Mouse (Mus musculus) right cerebral cortex, postnatal 10 days (tissue): ENCODE results near the gene Unc119b.
"Not testable (repeated sequence)": the region's sequence is repeated elsewhere in the genome, so short reads cannot be mapped to it uniquely, and the experiment has no call there.

Source experiments
- DNase-seq, 2 experiments: peaks; one replicate each; pipeline ENCODE4 v3.0.0; 2021; ENCODE audit warnings: low spot score in 2 of 2

Unc119b gene

DNA sequence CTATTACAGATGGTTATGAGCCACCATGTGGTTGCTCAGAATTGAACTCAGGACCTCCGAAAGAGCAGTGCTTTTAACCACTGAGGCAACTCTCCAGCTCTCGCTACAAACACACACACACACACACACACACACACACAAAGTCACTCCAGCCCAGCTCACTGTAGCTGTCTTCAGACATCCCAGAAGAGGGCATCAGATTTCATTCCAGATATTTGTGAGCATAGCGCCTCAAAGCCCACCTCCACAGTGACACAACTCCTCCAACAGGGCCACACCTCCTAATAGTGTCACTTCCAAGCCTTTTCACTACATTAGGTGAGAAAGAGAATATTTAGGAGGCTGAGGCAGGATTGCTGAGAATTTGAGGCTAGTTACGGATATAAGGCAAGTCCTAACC lies 4.3 kb upstream of the Unc119b start:
- DNase-seq, result peak in 1 of 2 experiments; percentile 18

DNA sequence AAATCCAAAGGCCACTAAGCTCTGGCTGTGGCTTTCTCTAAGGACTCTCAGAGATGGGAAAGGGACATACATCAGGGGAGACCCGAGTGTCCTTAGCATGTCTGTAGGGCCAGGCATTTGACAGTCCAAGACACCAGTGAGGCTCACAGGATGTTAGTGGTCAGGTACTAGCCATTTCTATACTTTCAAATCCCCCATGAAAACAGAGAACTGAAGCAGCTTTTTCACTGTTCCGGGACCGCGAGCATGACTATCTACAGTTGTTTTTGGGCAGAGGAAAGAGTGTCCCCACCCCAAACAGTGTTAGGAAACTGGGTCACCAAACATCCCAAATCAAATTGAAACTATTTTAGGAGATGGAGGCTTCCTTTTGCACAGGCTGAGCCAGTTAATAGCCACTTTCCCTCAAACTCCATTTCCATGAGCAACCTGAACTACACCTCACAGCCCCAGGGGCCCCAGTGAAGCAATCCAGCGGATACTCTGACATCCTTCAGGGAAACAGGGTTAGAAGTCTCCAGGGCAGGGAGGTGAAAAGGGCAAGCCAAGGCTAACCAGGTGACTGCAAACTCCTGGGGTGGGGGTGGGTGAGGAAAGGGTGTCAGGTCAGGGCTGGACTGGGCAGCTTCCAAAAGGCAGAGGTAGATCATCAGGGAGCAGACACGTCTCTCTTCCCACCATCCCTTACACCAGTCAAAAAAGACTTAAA lies 1.3 kb downstream of the Unc119b start:
- DNase-seq, result no peak

DNA sequence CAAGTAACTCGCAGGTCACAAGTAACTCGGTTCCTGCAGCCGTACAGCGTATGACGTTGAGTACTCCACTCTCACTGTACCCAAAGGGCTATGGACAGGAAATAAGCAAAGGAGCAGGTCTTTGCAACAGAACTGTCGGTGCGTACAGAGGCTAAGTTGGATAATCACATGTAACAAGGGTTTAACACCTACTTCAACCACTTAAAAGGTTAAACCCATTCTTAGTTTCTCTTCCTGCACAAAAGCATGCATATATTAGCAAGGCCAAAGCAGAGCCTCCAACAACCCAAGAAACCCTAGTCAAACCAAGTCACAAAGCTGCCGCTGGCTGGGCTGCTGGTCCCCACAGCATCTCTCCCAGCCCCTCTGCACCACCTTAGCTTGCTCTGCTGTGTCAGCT lies 2.3 kb downstream of the Unc119b start:
- DNase-seq, result no peak

DNA sequence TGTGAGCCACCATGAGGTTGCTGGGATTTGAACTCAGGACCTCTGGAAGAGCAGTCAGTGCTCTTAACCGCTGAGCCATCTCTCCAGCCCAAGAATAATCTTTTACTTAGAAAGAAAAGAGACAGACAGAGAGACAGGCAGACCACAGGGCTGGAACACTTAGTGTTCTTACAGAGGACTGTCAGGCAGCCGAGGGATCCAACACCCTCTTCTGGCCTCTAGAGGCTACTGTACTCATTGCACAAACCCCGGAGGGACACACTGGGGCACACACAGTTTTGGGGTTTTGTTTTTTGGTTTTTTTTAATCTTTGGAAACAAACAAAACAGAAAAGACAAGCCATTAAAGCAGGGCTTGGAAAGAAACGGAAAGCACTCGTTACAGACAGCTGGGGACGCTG lies 5.4 kb downstream of the Unc119b start:
- DNase-seq, result no peak

DNA sequence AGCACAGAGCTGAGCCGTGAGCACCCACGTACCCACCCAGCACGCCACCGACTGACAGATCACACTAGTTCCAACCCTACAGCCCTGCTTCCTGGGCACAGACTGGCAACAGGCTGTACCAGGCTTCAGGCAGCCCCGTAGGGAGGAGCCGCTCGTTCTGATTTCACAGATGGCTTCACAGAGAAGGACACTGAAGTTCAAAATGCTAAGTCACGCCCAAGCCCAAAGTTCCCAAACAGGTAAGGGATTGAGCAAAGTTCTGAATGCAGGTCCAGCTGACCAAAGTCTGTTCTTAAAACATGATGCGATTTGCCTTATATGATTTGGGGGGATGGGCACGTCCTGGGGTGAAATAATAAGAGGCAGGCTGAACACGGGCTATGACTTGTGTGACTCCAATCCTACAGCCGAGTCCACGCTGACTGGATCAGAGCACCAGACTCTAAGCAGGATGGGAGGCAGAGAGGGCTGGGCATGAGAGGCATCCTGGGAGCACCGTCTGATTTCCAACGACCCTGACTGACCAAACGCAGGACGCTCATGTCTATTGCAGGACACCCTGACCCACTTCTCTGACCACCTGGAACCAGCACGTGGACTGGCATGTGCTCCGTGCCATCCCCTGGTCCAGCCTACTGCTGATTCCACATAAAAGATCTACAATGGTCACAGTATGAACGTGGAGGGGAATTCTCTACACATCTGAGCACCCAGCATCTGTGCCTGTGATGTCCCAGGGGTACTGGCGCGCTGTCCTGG lies 7.2 kb downstream of the Unc119b start:
- no peak for DNase-seq

DNA sequence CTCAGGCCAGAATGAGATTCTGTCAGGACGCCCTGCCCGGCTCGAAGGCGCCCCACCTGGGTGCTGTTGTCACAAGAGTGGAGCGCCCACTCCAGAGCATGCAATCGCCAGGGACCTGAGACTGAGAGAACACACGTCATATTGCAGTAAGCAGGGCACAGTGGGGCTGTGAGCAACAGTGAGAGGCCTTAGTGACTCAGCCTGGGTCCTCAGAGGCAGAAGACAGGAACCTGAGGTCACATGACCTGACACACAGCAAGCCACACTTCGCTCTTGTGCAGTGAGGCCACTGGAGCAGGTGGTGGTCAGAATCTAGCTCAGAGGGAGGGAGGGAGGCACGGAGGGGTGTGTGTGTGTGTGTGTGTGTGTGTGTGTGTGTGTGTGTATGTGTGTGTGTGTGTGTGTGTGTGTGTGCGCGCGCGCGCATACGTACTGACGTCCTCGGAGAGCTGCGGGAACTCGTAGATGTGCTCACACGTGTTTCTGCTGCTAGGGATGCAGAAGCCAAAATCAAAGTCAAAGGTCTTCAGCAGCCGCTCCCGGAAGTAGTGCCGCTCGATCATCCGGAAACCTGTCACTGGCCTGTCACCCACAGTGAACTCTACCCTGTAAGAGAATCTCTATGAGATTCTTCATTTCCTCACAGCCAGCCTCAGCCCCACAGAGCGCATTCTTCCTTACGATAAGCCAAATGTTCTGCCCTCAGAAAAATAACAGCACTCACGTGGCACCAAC lies 8.0 kb downstream of the Unc119b start:
- DNase-seq, result no peak

DNA sequence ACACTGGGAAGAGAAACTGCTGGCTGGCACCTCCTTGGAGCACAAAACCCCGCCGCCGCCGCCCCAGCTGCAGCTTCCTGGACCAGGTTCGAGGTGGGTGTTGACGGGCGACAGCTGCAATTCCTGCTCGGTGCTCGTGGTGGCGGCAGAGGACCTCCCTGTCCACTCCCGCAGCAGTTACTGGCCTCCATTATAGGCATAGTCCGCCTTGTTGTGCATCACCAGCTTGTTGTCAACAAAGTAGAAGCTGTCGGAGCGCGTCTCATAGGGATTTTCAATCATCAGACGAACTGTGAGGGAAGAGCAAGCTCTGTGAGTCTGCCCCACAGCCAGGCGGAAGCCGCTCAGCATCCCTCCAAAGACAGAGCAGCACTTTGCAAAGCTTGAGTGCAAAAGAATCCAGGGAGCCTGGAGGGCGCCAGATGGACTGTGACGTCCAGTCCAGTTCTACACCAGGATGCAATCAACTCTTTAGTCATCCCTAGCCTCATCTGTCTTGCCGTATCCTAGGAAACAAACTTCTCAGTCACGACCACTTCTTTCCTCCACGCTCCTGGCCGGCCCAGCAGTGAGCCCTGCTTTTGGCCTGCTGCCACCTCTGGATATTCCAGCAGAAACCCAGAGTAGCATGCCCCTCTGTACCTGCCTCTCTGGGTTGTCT lies 9.4 kb downstream of the Unc119b start:
- peak; percentile 87 to 89 for DNase-seq

DNA sequence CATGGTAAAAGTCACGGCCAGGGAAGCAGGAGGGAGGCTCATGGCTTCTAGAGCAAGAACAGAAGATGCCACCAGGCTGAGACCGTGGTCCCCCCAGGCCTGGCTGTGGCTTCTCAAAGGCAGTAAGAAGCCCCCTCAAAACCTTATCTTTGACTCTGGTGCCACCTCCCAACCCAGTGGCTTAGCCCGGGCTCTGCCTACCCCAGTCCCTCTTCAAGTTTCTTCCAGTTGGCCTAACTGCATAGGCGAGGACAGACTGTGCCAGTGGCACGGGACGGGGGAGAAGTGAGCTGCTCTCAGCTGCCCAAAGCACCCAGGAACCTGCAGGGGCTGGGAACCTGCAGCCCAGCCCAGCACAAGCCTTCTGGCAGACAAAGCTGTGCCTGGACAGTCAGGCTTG lies 10.1 kb downstream of the Unc119b start:
- DNase-seq, result no peak

DNA sequence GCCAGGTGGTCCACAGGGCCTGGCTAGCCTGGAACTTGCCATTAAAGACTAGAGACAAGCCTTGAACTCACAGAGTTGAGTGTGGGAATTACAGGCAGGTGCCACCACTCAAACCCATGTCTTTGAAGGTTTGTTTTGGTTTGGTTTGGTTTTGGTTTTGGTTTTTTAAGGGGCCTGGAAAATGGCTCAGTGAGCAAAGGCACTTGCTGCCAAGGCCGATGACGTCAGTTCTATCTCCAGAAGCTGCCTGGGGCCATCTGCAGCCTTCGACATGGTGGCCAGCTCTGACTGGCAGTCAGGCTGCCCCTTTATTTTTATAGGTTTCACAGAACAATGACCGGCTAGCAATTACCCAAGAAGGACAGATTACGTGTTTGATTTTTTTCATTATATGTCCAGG lies 13.8 kb downstream of the Unc119b start:
- DNase-seq, result peak in 1 of 2 experiments; percentile 36

DNA sequence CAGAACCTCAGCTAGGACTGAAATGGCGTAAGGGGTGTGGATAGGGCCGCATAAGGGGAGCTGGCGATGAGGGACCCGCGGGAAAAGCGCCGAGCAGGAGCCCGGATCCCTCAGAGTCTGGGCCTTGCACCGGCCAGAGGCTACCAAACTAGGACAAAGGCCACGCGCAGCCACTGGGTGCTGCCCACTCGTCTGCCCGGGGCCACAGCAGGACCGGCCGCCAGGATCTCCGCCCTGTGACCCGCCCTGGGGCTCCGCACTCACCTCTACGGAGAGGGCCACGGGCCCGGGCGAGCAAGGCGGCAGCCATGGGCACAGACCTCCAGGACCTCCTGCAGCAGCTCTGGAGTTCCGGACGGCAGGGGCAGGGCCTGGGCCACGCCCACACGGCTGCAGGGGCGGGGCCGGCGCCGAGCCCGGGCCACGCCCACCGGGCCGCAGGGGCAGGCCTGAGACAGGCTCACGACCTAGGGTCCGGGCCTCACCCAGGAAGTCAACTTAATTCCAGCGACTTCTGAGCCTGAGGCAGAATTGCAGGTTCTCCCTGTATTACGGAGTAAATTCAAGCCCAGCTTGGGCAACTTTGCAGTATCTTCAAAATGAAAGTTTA lies 15.7 kb downstream of the Unc119b start, which contains the start of gene Acads:
Gene Acads (minus strand): TSS at position 386 of the 610 bp plus-strand sequence.
- peak; percentile 67 to 68 for DNase-seq

DNA sequence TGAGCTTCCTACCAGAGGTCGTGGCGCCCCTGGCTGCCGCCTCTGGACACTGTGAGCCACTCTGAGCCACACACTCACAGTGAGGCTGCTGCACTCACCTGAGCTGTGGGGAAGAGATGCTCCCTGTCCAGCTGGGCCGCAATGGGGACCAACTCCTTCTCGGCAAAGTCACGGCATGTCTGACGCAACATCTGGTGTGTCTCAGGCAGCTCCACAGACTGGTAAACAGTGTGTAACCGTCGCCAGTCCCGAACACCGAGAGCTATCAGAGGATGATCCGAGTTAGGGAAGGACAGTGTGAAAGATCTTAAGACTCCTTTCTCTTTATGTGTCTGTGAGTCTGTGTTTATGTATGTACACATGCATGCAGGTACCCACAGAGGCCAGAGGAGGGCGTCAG lies 17.3 kb downstream of the Unc119b start:
- DNase-seq, result no peak

DNA sequence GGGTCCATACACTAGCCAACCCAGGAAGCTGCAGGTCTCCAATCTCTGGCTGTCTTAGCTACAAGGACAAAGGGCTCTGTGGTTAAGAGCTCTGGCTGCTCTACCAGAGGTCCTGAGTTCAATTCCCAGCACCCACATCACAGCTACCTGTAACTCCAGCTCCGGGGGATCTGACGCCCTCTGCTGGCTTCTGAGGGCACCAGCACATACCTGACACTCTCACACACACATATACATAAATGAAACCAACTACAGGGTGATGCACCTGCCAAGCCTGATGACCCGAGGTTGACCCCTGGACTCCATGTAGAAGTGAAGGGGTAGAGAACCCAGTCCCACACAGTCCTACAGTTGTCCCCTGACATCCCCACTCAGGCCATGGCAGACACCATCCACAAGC lies 18.3 kb downstream of the Unc119b start:
- no peak for DNase-seq

DNA sequence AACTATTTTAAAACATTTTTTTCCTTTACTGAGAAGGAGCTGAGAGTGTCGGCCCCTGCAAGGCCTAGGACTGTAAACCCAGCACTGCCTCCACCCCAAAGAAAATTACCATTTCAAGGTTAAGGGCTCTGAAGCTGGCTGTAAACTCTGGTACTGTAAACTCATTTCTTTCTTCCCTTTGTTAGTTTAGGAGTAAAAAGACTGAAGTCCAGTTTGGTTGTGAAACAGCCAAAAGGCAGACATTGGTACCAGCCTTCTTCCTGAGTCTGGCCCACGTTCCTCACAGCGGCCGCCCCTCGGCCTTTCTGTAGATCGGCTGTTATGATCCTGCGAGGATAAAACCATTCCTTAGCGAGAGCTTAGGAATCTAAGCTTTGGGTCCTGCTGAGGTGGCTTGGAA lies 20.3 kb downstream of the Unc119b start:
- no peak for DNase-seq

DNA sequence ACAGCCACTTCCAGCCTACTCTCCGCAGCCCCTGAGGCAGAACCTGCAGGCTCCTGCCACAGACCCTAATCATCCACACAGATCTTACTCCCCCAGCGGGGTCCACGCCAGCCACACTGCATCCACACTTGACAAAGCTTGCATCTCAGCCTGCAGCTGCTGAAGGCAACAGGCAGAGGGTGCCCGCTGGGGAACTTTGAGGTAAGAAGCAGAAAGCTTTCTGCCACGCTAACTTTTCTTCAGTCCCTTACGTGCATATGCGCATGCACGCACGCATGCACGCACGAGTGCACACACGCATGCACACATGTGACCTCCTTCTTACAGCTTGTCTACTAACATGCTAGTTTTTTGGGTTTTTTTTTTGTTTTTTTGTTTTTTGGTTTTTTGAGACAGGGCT lies 21.5 kb downstream of the Unc119b start:
- DNase-seq, result no peak

DNA sequence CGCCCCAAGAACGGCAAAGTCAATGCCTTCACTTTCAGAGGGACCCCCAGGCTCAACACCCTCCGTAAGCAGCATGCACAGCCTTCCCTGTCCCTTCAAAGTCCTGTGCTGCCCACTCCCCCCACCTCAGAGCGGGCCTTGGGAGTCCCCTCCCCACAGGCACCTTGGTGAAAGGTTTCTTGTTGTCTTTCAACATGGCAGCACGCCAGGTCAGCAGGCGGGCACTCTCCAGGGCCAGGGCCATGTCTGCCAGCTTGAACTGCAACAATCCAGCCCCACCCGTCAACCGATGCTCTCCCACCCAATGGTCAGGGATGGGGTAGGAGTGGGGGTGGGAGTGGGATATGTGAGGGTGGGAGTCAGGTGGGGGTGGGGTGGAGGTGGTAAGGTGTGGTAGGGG lies 23.6 kb downstream of the Unc119b start:
- DNase-seq, result no peak

DNA sequence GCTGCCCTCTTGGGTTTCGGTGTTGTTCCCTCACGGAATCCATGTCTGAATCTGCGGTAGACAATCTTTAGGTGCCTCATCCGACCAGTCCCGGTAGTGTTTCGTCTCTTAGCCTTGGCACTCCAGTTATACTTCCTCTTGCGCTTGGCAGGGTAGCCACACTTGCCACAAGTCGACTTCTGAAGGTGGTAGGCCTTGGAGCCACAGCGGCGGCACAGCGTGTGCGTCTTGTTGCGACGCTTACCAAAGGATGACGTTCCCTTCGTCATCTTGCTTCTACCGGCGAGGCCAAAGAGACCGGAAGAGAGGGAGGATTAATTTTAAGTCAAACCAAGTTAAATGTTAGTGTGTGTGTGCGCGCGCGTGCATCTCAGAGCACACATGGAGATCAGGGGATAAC lies 31.5 kb downstream of the Unc119b start:
- not testable (repeated sequence) for DNase-seq

DNA sequence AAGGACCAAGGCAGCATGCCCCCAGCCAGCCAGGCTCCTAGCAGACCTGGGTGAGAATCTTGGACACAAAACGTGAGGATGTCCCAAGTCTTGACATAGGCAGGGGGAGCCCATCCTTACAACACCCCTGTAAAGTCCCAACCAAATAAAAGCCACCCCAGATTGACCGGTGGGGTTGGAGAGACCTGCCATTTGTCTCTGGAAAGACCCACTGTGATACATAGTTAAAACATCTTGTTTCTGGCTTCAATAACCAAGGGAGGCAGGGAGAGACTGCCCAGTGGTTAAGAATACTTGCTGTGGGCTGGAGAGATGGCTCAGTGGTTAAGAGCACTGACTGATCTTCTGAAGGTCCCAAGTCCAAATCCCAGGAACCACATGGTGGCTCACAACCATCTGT lies 32.5 kb downstream of the Unc119b start:
- DNase-seq, result no peak

DNA sequence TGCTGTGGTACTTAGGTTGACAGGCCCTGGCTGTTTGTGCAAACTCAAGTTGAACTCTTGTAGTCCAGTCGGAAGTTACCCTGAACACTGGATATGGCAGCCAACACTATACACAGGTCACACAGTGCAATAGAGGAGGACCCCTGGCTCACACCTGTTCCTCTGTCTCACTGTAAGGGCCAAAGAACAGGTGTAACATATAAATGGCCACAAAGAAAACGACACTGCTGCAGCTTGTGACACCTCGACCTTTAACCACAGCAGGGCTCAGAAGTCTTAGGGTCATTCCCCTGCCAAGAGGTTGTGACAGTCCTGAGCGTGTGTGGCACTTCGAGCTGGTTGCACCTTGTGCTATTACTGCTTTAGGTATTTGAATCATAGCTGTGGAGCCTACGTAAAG lies 34.3 kb downstream of the Unc119b start:
- no peak for DNase-seq

DNA sequence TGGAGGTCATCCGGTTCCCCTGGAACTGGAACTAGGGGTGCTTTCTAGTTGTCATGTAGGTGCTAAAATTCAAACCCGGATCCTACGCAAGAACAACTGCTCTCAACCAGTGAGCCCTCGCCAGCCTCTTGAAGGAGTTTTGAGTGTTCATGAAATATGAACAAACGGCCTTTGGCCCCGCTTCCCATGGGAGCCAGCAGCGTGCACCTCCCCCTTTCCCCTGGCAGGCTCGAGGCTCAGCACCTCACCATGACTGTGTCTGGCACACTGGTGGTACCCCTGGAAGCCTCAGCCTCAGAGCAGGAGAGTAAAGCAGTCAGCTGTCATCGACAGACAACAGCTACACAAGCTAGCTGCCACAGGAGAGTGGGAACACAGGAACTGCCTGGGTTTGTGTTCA lies 34.8 kb downstream of the Unc119b start:
- no peak for DNase-seq

DNA sequence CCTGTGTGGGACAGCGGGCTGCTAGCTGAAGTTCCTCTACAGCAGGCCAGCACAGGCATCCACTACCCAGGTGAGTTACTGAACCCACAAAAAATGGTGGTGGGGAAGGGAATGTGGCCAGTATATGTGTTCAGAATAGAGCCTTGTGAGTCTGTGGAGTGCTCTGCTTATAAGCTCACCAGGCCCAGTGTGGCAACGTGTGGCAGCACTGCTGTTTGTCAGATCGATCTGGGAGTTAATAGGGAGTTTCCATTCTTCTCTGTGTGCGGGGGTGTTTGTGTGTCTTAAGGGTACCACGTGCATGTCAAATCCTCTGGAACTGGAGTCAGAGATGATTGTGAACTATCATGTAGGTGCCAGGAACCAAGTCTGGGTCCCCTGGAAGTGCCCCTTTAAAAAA lies 35.2 kb downstream of the Unc119b start:
- DNase-seq, result no peak

DNA sequence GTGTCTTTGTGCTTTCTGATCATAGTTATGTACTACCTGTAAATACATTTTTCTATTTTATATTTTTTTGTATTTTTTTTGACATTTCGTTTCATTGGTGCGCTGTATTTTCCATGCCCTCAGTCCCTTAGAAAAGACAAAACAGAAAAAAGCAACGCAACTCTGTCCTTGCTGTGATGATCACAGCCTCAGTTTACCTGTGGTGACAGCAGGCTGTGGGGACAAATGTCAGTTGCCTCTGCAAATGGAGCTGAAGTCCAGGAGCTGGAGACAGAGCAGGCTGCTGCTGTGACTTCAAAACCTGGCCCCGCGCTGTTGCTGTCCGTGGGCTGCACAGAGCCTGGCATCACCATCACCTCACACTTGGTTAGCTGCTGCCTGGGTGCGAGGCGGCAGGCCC lies 36.6 kb downstream of the Unc119b start, which contains the start of gene Gm10401:
Gene Gm10401 (minus strand): TSS at position 101 of the 400 bp plus-strand sequence.
- no peak for DNase-seq

DNA sequence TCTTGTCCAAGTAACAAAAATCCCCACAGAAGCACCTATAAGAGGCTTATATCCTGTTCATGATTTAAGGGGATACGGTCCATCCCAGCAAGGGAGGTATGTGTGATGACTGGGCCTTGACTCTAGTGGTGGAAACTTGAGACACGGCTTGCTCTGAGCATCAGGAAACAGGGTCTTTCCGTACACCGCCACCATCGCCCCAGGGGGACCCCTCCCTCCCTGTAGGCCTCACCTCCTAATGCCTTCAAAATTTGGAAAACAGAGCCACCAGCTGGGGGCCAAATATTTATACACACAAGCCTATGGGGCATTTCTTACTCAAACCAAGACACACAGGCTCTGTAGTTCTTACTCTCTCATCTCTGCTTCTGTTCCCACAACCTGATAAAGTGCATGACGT lies 43.0 kb downstream of the Unc119b start:
- DNase-seq, result no peak
